Mouse (Mus musculus): ENCODE data around the gene Elf5.

Gene Elf5

DNA sequence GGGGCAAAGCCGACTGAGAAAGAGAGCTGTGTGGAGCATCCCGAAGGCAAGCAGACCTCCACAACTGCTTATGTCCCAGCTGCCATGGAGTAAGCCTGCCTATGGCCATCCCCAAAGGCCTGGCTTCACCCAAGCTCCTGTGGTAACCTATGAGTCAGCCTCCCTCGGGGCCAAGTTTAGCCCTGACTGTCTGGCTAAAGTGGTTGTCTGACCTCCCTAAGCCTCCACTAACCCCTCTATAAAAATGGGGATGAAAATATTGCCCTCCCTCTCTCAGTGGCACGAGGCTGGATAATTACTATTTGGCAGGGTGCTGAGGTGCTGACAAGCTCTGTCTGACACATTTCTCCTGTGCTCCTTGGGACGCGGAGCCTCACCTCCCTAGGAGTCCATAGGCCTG, at the start of gene Elf5:
TSS of gene Elf5 (plus strand) at position 341 of the 400 bp plus-strand sequence.
- no peak for DNase-seq (ENCODE audit: low spot score)

DNA sequence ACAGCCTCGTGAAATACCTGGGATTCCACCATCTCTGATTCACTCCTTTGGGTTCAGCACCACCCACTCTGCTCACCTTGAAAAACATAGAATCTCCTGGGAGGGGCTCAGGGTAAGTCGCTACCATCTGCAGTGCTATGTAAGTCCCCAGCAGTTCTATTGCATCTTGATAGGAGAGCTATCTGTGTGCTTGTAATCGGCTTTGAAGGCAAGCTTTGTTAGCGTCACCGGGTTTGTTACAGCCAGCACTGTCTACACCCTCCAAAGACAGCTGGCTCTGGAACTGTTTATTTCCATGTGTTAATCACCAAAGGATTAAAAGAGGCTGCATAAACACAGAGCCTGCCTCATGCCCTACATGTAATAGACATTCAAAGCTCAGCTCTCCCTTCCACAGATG, 38.9 kb upstream of the Elf5 start:
- no peak for DNase-seq (ENCODE audit: low spot score)

DNA sequence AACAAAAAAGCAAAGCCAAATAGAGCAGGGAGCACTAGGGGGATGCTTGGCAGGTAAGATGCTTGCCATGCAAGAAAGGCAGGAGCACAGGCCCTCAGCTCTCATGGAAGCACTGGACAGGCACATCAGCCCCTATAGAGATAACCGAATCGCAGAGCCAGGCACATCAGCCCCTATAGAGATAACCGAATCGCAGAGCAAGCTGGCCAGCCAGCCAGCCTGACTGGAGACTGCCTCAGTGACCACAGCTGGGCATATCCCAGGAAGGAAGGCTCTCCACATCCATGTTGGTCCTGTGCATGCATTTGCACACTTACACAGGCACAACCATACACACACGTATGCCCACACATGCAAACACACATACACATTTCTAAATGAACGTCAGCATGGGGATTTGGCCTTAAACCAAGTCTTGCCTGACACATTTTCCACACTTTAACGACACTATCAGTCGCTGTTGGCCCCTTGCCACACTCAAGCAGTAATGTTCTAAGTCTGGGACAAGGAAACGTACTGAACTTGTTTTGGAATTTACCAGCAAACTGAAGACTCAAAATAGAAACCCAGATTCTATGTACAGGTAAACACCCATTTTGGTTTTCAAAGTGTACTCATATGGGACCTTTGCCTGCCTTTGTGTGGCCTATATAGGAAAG, 31.9 kb upstream of the Elf5 start:
- DNase-seq (ENCODE audit: low spot score) = no peak

DNA sequence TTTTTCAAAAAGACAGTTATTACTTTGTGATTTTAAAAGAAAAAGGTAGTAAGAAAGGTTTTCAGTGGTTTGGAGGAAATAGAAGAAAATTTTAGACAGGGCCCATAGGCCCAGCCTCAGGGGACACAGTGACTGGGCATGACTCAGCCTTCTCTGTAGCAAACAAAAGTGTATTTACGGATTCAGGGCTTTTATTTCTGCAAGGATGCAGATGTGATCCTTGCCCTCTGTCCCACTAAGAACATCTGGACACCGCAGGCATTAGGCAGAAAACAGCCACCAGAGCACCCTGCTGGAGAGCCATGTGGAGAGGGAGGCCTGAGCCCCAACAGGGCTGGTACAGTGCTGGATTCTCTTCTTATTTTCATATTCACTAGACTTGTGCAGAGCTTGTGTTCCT, 29.3 kb upstream of the Elf5 start:
- no peak for DNase-seq (ENCODE audit: low spot score)

DNA sequence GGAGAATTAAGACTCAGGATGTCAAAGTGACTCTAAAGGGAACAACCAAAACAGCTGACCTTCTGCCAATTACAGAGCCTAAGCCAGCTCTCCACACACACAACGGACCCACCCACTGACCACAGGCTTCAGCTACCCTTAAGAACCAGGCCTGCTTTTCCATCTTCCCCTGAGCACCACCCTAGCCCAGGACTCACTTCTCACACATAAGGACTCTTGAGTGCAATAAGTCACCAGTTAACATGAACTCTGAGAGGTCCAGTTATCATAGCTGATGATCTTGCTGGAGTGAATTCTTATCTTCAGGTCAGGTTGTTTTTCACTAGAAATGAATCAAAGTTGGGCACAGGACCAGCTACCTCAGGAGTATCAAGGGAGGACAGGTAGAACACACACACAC, 23.6 kb upstream of the Elf5 start:
- DNase-seq (ENCODE audit: low spot score) = no peak

DNA sequence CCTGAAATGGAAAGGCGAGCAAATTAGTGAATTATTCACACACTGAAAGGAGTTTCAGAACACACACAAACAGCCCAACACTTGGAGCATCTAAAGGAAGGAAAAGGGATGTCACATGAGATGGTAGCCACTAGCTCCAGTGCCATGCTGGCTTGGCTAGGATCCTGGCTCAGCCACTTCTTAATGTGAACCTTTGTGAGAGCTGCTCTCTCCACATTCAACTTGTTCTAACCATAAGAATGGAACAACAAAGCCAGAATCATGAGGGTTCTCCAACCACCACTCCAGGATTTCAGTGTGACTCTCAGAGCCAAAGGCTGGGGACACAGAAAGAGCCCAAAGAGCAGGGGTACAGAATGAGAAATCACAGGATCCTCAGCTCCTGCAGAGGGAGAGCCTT, 23.2 kb upstream of the Elf5 start:
- no peak for DNase-seq (ENCODE audit: low spot score)

DNA sequence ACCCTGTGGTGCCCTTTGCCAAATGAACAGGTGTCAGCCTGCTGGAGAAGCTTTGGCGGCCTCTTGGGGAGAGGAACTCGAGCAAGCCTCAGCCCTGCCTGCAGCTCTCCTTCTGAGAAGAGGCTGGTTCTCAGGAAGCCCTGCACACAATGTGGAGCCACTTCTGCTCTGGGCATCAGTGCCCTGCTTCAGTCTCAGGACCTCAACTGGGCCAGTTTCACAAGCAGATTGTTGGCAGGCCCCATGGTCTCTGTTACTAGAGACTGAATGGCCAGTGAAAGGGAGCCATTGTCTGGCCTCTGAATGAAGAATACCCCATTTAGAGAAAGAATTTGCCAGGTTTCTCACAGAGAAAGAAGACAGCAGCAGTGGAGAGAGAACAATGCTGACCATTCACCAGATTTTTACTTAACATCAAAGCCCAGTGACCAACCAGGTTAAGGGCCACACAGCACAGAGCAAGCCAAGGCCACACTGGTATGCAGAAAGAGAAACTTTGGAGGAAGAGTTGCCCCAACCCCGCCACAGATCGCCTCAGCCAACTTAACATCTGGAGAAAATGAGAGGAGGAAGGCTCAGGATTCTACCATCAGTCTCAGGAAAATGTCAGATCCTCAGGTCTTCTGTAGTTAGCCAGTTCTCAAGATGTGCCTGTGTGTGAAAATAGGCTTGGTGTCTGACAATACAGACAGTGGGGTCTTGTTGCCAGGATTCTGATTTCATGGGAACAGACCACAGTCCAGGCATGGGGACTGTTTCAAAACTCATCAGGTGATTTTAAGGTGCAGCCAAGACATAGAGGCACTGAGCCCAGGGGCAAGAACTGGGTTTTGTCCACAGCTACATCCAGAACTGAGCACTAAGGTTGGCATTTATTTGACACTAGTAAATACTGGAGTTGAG, 21.2 kb upstream of the Elf5 start:
- no peak for DNase-seq (ENCODE audit: low spot score)

DNA sequence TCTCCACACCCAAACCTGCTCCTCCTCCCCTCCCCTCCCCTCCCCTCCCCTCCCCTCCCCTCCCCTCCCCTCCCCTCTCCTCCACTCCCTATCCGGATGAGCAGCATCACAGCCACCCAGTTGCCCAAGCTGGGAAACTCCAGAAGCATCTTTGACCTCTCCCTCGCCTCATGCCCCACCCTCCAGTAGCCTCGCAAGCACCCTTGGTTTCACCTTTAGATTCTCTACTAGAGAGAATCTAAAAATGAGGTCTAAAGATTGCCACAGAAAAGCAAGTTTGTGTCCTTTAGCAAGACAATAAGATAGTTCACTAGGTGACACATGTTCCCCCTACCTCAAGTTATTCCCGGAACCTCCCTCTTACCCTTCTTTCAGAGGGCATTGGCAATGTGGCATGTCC, 19.9 kb upstream of the Elf5 start:
- no peak for DNase-seq (ENCODE audit: low spot score)

DNA sequence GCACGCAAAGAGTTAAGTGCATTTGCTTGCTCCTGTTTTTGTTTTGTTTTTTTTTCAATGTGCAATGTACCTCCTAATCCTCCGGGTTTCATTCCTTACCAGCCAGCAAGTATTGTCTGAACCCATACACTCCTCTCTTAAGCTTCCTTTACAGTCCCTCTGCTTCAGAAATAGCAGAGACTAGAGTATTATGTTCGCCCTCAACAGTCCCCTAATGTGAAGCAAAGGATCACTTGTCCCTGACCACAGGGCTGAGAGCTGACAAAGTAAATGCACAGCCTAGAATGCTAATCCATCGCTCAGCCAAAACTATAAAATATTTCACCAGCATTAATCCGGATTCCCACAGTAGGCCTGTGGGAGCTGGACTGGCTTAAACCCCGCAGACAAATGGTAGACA, 13.4 kb upstream of the Elf5 start:
- no peak for DNase-seq (ENCODE audit: low spot score)

DNA sequence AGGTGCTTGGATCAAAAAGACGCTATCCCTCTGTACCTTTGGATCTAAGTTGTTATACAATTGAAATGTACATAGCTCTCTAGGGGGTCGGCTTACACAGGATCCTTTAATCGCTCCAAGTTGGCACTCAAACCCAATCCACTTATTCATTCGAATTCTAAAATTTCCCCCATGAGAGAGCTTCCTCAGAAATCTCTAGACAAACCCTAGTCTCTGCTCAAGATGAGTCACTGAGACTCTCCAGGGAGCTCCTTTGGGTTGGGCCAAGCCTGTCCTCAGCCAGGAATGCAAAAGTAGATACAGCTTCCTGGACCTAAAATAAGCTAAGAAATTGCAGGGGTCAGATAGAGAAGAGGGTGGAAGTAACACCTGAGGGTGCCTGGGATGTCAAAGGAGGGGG, 10.8 kb upstream of the Elf5 start:
- no peak for DNase-seq (ENCODE audit: low spot score)

DNA sequence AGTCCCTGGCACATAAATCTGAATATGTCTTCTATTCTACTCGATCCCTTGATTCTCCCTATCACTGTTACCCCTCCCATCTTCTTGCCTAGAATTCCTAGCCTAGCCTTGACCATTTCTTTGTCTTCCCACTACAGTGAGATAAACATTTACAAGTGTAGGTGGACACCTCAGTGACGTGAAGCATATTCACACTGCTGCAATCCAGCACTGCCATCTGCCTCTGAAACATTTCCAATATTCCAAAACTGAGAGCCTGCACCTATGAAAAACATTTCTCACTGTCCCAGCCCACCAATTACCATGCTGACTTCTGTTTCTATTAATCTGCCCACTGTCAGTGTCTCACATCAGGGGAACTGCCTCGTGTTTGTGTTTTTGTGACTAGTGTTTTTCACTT, 5.2 kb upstream of the Elf5 start:
- no peak for DNase-seq (ENCODE audit: low spot score)

DNA sequence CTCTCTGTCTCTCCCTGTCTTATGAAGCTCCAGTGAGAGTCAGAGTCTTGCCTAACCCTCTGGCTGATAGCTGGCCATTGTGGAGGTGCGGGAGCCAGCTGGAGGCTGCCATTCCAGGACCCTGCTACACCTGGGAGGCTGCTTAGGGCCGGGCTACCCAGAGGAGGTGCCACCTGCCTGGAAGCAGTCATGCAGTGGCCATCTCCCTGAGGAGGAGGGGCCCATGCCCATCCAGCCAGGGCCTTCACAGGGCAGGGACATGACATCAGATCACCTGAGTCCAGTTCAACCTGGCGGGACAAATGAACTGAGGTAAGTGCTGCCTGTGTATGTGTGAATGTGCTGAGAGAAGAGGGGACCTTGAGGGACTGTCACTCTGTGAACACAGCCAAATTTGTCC, 328 bp downstream of the Elf5 start:
- DNase-seq (ENCODE audit: low spot score) = no peak

DNA sequence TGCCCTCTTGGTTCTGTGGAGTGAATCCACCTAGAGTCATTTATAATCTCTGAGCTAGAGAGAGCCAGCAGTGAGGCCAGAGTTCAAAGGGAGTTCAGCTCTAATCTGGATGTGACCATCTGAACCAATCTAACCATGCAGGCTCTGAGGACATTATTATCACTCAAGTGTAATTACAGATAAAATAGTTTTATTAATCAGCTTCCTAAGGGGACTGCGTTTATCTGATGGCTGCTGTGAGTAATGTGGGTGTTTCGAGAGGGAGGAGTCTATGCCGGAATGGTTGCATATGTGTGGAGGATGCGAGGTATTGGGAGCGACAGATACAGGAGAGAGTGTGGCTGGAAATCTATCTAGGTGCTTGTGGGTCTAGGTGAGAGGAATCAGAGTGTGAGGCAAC, 1.9 kb downstream of the Elf5 start:
- DNase-seq (ENCODE audit: low spot score) = no peak

DNA sequence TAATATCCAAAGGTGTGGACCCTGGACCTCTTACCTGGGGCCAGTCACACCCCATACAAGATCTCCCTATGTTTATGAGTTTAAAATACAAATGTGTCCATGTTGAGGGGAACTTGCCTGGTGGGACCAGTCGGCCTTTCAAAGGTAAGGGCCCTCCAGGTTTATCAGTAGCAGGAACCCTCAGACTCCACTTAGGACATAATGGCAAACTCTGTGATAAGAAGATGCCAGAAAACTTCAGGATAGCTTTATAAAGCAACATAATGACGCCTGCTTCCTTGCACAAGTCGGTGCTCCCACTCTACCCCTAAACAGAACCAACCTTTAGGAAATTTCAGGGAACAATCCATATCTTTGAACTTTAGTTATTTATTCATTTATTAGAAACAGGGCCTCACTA, 4.3 kb downstream of the Elf5 start:
- DNase-seq (ENCODE audit: low spot score) = no peak

DNA sequence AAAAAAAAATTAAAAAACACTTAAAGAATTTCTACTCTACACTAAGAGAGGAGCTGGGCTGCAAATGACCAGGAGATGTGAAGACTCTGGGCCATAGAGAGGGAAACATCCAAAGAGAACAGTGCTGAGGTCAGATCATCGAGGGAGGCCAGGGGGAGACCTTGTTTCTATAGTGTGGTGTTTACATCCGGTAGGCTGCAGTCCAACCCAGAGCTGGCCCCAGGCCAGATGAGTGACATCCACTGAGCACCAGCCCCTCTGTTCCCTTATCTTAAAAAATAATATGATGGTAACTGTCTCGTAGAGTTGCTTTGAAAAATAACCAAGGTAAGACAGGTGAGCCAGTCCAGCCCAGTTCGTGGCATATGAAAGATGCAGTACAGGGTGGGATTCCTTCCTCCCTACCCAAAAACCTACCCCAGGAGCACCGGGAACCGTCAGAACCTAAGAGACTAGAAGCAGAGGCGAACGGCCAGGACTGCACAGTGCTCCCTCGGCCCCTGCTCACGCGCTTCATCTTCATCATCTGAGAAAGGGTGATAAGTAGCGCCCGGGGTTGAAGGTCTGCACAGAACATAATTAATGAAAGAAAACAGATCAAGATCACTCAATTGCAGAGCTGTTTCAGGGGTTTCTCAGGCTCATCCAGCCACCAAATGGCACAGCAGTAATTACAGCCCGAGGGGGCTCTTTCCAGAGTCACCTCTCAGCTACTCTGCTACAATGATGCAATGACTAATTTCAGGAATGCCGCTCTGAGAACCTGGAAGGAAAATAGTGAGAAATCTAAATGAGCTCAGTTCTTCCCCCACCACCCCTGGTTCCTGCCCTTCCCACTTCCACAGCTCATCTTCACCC, 9.4 kb downstream of the Elf5 start:
- no peak for DNase-seq (ENCODE audit: low spot score)

DNA sequence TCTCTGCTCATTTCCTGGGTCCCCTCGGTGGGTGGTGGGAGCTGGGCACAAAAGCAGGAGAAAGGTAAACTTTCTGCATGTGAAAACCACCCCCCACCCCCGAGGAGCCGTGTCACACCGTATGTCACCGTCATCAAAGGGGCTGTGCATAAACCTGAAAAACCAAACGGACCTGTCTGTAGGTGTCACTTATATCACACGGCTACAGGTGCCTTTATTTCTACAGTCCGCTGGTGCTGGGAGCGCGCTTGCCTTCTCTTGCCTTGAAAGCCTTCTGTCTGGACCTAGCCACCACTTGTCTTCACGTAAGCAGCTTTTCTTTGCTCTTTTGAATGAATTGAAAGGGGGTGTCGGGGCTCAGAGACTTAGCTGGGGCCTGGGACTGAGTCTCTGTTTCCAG, 12.4 kb downstream of the Elf5 start:
- DNase-seq (ENCODE audit: low spot score) = no peak

DNA sequence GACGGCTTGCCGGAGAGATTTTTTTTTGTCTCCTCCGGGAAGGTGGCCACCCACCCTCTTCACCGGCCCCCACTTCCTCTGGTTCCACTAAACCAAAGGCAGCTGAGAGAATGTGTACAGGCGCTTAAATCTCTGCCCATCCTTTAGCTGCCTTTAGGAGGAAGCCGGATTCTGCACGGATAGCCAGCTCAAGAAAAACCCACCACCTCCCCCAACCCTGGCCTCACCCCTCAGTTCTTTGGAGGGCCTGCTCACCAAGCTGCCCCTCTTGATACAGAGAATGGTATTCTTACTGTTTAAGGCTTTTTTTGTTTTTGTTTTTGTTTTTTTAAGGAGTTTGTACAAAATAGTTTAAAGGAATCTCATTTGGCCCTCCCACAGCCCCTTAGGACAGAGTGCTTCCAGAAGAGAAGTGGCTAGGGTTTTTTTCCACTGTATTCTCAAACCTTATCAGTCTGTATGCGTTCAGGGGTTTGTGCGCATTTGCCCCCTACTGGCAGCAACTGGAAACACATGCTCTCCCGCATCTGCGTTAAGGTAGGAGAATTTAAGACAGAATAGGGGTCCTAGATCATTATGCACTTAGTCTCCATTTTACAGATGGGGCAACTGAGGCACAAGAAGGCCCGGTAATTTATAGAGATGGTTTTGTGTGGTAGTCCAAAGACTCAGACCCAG, 13.0 kb downstream of the Elf5 start:
- DNase-seq (ENCODE audit: low spot score) = peak; percentile 30

DNA sequence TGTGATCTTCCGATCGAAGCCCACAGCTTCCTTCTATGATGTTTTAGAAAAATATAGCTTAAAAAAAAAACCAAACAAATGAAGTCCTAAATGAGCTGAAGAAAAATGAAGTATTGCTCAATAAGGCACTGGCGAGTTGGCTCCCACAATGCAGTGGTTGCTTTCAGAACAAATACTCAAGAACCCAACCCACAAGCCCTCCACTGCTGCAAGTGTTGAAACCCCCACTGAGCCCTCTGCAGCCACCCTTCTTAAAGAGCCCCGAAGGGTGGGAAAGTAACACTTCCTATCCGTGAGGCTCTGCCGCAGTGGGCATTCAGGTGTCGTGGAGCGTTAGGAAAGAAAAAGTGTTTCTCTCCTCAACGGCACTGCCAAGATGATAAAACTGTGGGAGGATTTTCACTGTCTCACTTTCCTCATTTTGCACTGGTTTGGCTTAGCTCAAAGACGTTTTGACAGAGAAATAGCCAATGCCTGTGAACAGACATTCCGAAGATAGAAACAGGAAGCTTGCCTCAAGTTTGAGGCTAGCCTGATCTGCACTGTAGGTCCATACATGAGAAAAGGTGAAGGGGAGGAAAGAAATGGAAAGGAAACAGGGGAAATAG, 14.1 kb downstream of the Elf5 start:
- no peak for DNase-seq (ENCODE audit: low spot score)

DNA sequence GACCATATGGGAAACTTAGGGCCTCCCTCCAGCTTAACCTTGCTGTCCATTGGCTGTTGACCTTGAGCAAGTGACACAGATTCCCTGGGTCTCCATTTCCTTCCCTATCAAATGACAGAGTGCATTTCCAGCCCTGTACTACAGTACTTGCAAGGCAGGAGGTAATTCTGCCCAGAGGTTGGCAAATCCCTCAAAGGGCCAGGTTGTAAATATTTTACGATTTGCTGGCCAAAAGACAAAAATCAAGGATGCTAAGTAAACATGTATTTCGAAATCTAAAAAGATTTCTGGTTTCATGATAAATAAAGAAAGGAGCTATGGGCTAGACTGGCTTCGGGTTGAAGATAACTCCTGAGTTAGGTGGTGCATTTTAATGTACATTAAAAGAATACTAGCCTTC, 16.9 kb downstream of the Elf5 start:
- DNase-seq (ENCODE audit: low spot score) = no peak

DNA sequence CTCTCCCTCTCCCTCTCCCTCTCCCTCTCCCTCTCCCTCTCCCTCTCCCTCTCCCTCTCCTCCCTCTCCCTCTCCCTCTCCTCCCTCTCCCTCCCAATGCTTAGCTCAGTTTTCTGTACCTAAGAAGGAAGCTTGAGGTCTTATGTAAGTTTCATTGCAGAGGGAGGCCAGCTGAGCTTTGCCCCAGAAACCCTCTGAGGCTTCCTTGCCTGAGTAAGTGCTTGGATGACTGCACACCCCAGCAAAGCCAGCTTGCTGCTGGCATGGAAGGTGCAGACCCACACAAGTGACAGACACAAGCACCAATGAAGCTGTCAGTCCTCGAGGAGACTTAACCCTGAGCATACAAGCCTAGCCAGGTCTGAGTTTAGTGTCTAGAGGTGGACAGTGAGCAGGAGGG, 19.2 kb downstream of the Elf5 start:
- no peak for DNase-seq (ENCODE audit: low spot score)

DNA sequence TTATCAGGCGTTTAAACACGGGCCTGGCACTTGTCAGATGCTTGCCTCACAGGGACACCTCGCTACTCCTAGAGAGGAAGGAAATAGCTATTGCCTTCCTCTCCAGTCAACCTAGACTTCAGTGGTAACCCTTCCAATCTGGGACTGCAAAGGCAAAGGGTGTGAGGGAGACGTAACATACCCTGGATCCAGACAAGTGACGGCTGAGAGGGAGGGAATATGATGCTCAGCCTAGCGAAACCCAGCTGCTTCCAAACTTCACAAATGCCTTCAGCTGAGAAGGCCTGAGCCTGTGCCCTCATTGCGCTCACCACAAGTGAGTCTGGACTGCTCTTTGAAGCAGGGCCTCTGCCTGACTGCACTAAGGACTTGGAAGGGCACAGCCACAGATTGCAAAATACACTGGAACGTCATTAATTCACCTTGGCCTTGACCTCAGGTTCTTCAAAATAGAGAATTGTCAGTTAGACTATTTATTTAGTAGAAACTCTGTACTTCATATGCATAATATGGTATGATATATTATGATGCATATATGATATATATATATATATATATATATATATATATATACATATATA, 21.3 kb downstream of the Elf5 start:
- DNase-seq (ENCODE audit: low spot score) = no peak
